Mouse (Mus musculus) stomach, embryonic 15.5 days (tissue): ENCODE results near the gene Cpsf6. TPM values are rescaled to one million over a fixed set of nuclear protein-coding genes. Genes with fewer than 3 reads are reported as not detected.
A peak's percentile ranks its signal among the peaks of the same experiment; 100 is the strongest.

Experiments used
- ATAC-seq: fragments of 200-750 bp; cut with Nextera tagmentation; 2 replicates; pipeline ENCODE4 v1.8.0; 2017; ENCODE audit warnings: low read depth, moderate number of reproducible peaks, moderate TSS enrichment; ENCODE audit not compliant: insufficient read depth, low FRiP score
- H3K27ac ChIP-seq: fragments of 300-500 bp; sonication (generic); 2 replicates; pipeline ENCODE4 v1.5.1; 2015; ENCODE audit warnings: mild to moderate bottlenecking, inconsistent platforms
- H3K27me3 ChIP-seq: fragments of 300-500 bp; sonication (generic); replicated peaks from 2 replicates; pipeline ENCODE4 v1.6.1; 2015; ENCODE audit warnings: inconsistent platforms
- H3K36me3 ChIP-seq: fragments of 300-500 bp; sonication (generic); 2 replicates; pipeline ENCODE4 v1.6.1; 2015; ENCODE audit warnings: inconsistent platforms
- H3K4me1 ChIP-seq: fragments of 300-500 bp; sonication (generic); 2 replicates; pipeline ENCODE4 v1.6.1; 2015; ENCODE audit warnings: inconsistent platforms
- H3K4me2 ChIP-seq: fragments of 300-500 bp; sonication (generic); 2 replicates; pipeline ENCODE4 v1.6.1; 2015; ENCODE audit warnings: mild to moderate bottlenecking, inconsistent platforms
- H3K4me3 ChIP-seq: fragments of 300-500 bp; sonication (generic); replicated peaks from 2 replicates; pipeline ENCODE4 v1.5.1; 2015; ENCODE audit warnings: inconsistent platforms
- H3K9ac ChIP-seq: fragments of 300-500 bp; sonication (generic); 2 replicates; pipeline ENCODE4 v1.6.1; 2015; ENCODE audit warnings: inconsistent platforms
- H3K9me3 ChIP-seq: fragments of 300-500 bp; sonication (generic); 2 replicates; pipeline ENCODE4 v1.6.1; 2016; ENCODE audit warnings: inconsistent platforms
- WGBS: fragments of 180-500 bp; shearing (Covaris S2); methylation state at CpG from one replicate; pipeline ENCODE4 v1.1.7; 2015; 5-methylcytosine and 5-hydroxymethylcytosine counted together
- polyA plus RNA-seq: library from polyadenylated mRNA; unstranded; fragments of >200 nt; fragmentation: Nextera tagmentation; extraction: Ambion mirVana; gene quantifications from 2 replicates; pipeline ENCODE4 v1.2.1, GENCODE M21; 2015

Cpsf6 gene
- polyA plus RNA-seq, 1 experiment from 2014 or later: 117 TPM

- 39% methylated on average over 24 of the region's 24 CpGs for WGBS
- no peak overlapping the region for H3K9ac ChIP-seq
- no peaks in the 10 kb centered on the region for H3K36me3 ChIP-seq
- no peak overlapping the region for H3K27ac ChIP-seq
- H3K4me1 ChIP-seq: peaks cover 12% of the 10 kb centered on the region; the same call in 1 of the 2 replicates
- no peaks in the 10 kb centered on the region for H3K9me3 ChIP-seq
- peak; percentile 25; the same call in 1 of the 2 replicates for ATAC-seq
- peak overlapping the region; percentile 24; the same call in 1 of the 2 replicates for H3K4me3 ChIP-seq
- H3K27me3 ChIP-seq: no peaks in the 10 kb centered on the region
- H3K4me2 ChIP-seq: peak overlapping the region; percentile 58
These were observed 38.9 kb upstream of the Cpsf6 start for GRCm38 (mm10) chr10:117418668-117419237.

- WGBS: 15% methylated on average over 18 of the region's 18 CpGs
- H3K36me3 ChIP-seq: no peaks in the 10 kb centered on the region
- peak; percentile 69 for ATAC-seq
- H3K27me3 ChIP-seq: no peaks in the 10 kb centered on the region
- peak overlapping the region; percentile 24 for H3K4me3 ChIP-seq
- no peaks in the 10 kb centered on the region for H3K9me3 ChIP-seq
- no peak overlapping the region for H3K9ac ChIP-seq
- H3K4me2 ChIP-seq: peak overlapping the region; percentile 58
- no peak overlapping the region for H3K27ac ChIP-seq
- H3K4me1 ChIP-seq: peaks cover 12% of the 10 kb centered on the region; the same call in 1 of the 2 replicates
These were observed 38.2 kb upstream of the Cpsf6 start for GRCm38 (mm10) chr10:117417772-117418667.

- peak; percentile 57; the same call in 1 of the 2 replicates for ATAC-seq
- Histone ChIP-seq H3K27me3 (no peaks in the 10 kb centered on the region), H3K36me3 (no peaks in the 10 kb centered on the region), H3K4me2 (peak overlapping the region; percentile 58), H3K4me1 (peaks cover 12% of the 10 kb centered on the region; the same call in 1 of the 2 replicates), H3K27ac (no peak overlapping the region), H3K9ac (no peak overlapping the region), H3K9me3 (no peaks in the 10 kb centered on the region), H3K4me3 (peak overlapping the region; percentile 24; the same call in 1 of the 2 replicates)
- WGBS: 37% methylated on average over 9 of the region's 9 CpGs
These were observed 37.6 kb upstream of the Cpsf6 start for GRCm38 (mm10) chr10:117417470-117417767.

DNA sequence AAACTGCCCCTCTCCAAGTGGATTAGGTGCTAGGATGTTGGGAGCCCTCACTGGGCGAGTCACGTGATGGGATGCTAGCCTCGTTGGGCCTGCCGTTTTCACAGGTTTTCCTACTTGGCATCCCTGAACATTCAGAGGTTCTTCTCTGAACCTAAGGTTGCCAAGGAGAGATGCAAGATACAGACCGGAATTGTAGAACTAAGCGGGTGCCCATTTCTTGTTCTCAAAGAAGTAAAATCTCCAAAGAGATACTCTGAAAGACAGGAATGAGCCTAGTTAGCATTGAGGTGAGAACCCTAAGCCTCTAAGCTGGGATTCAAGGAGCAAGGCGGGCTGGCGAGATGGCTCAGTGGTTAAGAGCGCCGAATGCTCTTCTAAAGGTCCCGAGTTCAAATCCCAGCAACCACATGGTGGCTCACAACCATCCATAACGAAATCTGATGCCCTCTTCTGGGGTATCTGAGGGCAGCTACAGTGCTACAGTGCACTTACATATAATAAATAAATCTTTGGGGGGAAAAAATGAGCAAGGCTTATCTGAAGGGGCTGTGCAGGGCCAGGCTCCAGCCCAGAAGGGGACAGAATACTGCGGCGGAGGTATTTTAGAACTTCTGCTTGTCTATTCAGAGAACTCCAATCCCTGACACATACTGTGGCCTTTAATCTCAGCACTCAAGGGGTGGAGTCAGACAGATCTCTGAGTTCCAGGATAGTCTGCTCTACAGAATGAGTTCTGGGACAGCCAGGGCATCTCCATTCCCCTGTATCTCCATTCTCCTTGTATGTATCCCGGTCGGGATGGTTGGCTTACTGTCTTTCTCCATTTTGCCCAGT, 37.0 kb upstream of the Cpsf6 start:
- H3K4me3 ChIP-seq: no peak overlapping the region
- ATAC-seq: no peak

GRCm38 (mm10) chr10:117416095-117416494, 36.3 kb upstream of the Cpsf6 start:
- Histone ChIP-seq H3K4me2 (no peak overlapping the region), H3K4me3 (no peak overlapping the region)
- 85% methylated on average over 9 of the region's 9 CpGs for WGBS

More for the DNA sequence above, 37.0 kb upstream of the Cpsf6 start:
- Histone ChIP-seq H3K4me1 (peaks cover 12% of the 10 kb centered on the region; the same call in 1 of the 2 replicates), H3K9me3 (no peaks in the 10 kb centered on the region), H3K4me2 (peak overlapping the region; percentile 58), H3K27ac (no peak overlapping the region), H3K9ac (no peak overlapping the region), H3K27me3 (no peaks in the 10 kb centered on the region), H3K36me3 (no peaks in the 10 kb centered on the region)
- 82% methylated on average over 16 of the region's 16 CpGs for WGBS

DNA sequence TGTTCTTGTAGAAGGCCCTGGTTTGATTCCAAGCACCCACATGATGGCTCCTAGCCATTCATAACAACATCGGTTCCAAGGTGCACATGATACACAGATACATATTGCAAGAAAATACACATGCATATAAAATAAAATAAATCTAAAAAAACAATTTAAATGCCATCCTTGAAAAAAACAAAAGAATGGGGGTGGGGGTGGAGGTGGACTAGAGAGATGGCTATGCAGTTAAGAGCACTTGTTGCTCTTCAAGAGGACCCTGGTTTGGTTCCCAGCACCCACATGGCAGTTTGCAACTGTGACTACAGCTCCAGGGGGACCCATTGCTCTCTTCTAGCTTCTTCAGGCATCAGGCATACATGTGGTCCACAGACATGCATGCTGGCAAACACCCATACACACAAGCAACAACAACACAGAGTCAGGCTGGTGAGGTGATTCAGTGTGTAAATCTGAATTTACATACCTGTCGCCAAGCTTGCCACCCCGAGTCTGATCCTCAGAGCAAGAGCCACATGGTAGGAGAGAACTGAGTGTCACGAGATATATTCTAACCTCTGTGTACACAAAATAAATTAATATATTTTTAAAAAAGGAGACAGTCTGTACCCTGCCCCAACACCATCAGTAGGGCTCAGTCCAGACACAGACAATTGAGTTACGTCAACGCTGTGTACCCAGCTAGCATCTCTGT, 35.7 kb upstream of the Cpsf6 start:
- Histone ChIP-seq H3K4me2 (no peak overlapping the region), H3K9ac (no peak overlapping the region), H3K4me3 (no peak overlapping the region), H3K36me3 (no peaks in the 10 kb centered on the region), H3K27me3 (no peaks in the 10 kb centered on the region), H3K27ac (no peak overlapping the region), H3K9me3 (no peaks in the 10 kb centered on the region), H3K4me1 (peaks cover 12% of the 10 kb centered on the region; the same call in 1 of the 2 replicates)
- 94% methylated on average over 6 of the region's 6 CpGs for WGBS
- no peak for ATAC-seq

More at GRCm38 (mm10) chr10:117416095-117416494, 36.3 kb upstream of the Cpsf6 start:
- H3K36me3 ChIP-seq: no peaks in the 10 kb centered on the region
- H3K9me3 ChIP-seq: no peaks in the 10 kb centered on the region
- no peak for ATAC-seq
- no peaks in the 10 kb centered on the region for H3K27me3 ChIP-seq
- H3K4me1 ChIP-seq: peaks cover 12% of the 10 kb centered on the region; the same call in 1 of the 2 replicates
- no peak overlapping the region for H3K9ac ChIP-seq
- H3K27ac ChIP-seq: no peak overlapping the region

DNA sequence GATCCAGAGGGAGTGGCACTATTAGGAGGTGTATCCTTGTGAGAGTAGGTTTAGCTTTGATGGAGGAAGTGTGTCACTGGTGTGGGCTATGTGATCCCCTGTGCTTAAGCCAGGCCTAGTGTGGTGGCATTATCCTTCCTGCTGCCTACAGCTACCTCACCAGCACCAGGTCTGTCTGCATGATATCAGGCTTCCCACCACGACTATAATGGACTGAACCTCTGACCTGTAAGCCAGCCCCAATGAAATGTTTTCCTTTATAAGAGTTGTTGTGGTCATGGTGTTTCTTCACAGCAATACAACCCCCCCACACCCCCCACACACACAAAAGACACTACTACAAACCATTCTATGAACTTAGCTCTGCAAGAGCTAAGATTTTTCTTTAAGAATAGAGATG, 34.9 kb upstream of the Cpsf6 start:
- no peaks in the 10 kb centered on the region for H3K27me3 ChIP-seq
- peaks cover 12% of the 10 kb centered on the region; the same call in 1 of the 2 replicates for H3K4me1 ChIP-seq
- no peaks in the 10 kb centered on the region for H3K9me3 ChIP-seq
- no peak overlapping the region for H3K4me2 ChIP-seq
- no peak for ATAC-seq
- H3K9ac ChIP-seq: no peak overlapping the region
- WGBS: 78% methylated on average over 1 of the region's 1 CpGs
- no peaks in the 10 kb centered on the region for H3K36me3 ChIP-seq
- H3K27ac ChIP-seq: no peak overlapping the region
- no peak overlapping the region for H3K4me3 ChIP-seq

GRCm38 (mm10) chr10:117413562-117414527, 34.0 kb upstream of the Cpsf6 start:
- Histone ChIP-seq H3K27me3 (no peaks in the 10 kb centered on the region), H3K9ac (no peak overlapping the region), H3K4me2 (no peak overlapping the region), H3K27ac (no peak overlapping the region), H3K9me3 (no peaks in the 10 kb centered on the region), H3K4me3 (no peak overlapping the region), H3K36me3 (no peaks in the 10 kb centered on the region), H3K4me1 (peaks cover 12% of the 10 kb centered on the region; the same call in 1 of the 2 replicates)
- ATAC-seq: no peak
- whole genome bisulfite sequencing: 59% methylated on average over 13 of the region's 13 CpGs

GRCm38 (mm10) chr10:117412474-117413057, 32.8 kb upstream of the Cpsf6 start:
- H3K4me2 ChIP-seq: no peak overlapping the region

More at GRCm38 (mm10) chr10:117412474-117413057, 32.8 kb upstream of the Cpsf6 start:
- Histone ChIP-seq H3K9me3 (no peaks in the 10 kb centered on the region), H3K4me3 (no peak overlapping the region), H3K9ac (no peak overlapping the region), H3K36me3 (no peaks in the 10 kb centered on the region), H3K27me3 (no peaks in the 10 kb centered on the region), H3K27ac (no peak overlapping the region), H3K4me1 (peaks cover 7% of the 10 kb centered on the region; the same call in 1 of the 2 replicates)
- ATAC-seq: no peak
- WGBS: 73% methylated on average over 7 of the region's 7 CpGs
